Mouse (Mus musculus) megakaryocyte, adult 5-6 weeks (primary cell): ENCODE measurements around the gene Pax5. TPM values are rescaled to one million over a fixed set of nuclear protein-coding genes. Genes with fewer than 3 reads are reported as not detected.

Source experiments
- ATAC-seq: 2 replicates; pipeline ENCODE4 v1.8.0; 2016; ENCODE audit warnings: mild to moderate bottlenecking, inconsistent platforms; ENCODE audit not compliant: poor library complexity, severe bottlenecking
- total RNA-seq, 2 experiments: library from RNA; stranded (forward) in 1 of 2; stranded (reverse) in 1 of 2; fragments of 153-499, 151-499 nt in 1 of 2; fragments of 221-1000, 200-1000 nt in 1 of 2; gene quantifications; 2 replicates each; pipeline versions ENCODE4 v1.2.3 to v1.2.4; 2015 to 2017

The Pax5 gene
- total RNA-seq, 2 experiments from 2014 or later, result 0.04 TPM; not detected in 1

- ATAC-seq, result no peak
These were observed 40.7 kb downstream of the Pax5 start for GRCm38 (mm10) chr4:44669485-44670181.

DNA sequence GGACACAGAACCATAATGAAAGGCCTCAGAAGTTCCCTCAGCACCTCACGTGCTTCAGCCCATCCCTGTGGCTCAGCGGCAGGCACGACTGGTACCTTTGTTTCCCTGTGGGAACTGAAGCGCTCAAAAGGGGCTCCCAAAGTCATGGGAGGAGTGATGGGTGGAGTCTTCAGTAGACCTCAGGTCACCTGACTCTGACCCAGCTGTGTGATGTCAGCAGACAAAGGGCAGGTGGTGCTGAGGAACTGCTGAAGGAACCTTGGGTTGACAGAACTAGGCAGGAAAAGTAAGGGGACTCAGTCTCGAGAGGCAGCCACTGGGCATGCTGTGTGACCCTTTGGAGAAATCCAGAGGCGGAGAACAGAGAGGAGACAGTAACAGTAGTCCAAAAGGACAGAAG, 41.7 kb downstream of the Pax5 start:
- no peak for ATAC-seq

DNA sequence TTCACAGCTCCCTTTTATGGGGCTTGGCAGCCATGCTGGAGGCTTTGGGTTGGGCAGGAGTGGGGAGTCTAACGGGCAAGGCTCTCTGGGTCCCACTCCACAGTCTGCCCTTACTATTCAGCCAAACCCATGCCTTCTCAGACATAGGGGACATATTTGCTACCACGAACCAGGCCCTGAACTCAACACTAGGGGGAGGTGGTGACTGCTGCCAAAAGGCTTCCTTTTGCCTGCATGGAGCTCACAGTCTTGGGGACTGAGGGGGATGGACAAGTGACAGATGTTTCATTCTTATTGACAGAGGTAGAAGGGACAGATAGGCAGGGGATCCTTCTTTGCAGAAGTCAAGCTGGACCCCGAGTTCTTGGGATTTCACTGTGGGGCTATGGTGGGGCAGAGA, 42.1 kb downstream of the Pax5 start:
- ATAC-seq, result no peak

DNA sequence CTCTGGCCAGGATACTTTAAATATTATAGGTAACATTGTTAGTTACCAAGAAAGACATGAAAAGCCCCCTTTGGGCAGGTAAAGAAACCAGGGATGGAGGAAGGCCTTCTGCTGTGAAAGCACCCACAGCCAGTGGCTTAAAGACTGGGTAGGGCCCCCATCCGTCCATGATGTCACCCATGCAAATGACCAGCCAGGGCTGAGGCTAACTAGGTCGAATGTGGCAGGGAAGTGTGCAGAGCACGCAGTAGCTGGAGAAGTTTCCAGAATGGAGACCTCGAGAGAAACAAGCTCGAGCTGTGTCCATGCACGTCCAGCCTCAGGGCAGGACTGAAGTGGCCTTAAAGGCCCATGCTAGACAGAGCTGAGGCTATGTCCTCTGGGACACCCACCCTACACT, 42.9 kb downstream of the Pax5 start:
- ATAC-seq, result no peak

GRCm38 (mm10) chr4:44664767-44665056, 45.6 kb downstream of the Pax5 start:
- ATAC-seq, result no peak

- no peak for ATAC-seq
These were observed 46.1 kb downstream of the Pax5 start for GRCm38 (mm10) chr4:44664004-44664766.

- ATAC-seq, result no peak
These were observed 46.8 kb downstream of the Pax5 start for GRCm38 (mm10) chr4:44663489-44663888.

DNA sequence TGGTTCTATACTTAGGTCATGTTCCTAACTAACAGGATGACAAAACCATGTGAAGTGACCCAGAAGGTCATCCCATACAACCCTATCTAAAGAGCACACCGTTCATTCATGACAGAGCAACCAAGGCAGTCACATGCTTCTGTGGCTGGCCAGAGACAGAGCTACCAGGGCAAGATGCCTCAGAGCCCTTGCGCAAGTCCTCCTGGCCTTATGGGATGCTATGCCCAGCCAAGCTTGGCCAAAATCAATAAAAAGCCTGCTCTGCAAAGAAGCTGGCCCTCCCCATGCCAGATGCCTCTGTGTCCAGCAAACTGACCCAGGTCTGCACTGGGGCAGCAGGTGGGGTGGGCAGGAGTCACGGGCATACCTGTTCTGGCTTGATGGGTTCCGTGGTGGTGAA, 65.1 kb downstream of the Pax5 start:
- no peak for ATAC-seq

DNA sequence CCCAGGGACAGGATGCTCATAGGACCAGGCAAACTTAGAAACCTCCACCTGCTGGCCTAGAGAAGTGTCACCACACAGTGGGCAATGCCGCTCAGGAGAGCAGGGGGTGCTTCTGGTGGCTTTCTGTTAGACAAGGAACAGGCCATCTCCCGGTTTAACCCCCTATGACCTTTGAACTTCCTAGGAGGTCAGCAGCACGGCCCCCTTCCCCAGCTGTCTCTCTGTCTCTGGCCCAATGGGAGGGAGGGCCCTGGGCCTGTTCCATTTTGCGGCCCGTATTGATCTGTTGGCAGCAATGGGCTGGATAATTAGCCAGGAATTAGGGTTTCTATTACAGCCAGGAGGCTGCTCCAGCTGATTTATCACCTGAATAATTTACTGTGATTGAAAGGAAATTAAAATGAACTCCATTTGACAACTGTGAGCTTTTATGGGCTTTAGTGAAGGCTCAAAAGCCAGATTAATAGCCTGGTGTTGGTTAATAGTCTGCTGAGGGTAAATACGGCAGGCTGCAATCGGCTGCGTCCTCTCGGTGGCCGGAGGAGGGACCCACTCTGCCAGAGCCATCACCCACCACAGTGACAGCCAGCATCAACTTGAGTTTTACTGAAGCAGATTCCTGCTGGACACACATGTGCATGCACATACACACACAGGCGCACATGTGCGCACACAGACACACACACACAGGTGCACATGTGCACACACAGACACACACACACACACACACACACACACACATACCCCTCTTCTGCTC, 68.3 kb downstream of the Pax5 start:
- ATAC-seq, result no peak

GRCm38 (mm10) chr4:44635618-44636017, 74.7 kb downstream of the Pax5 start:
- ATAC-seq, result no peak

DNA sequence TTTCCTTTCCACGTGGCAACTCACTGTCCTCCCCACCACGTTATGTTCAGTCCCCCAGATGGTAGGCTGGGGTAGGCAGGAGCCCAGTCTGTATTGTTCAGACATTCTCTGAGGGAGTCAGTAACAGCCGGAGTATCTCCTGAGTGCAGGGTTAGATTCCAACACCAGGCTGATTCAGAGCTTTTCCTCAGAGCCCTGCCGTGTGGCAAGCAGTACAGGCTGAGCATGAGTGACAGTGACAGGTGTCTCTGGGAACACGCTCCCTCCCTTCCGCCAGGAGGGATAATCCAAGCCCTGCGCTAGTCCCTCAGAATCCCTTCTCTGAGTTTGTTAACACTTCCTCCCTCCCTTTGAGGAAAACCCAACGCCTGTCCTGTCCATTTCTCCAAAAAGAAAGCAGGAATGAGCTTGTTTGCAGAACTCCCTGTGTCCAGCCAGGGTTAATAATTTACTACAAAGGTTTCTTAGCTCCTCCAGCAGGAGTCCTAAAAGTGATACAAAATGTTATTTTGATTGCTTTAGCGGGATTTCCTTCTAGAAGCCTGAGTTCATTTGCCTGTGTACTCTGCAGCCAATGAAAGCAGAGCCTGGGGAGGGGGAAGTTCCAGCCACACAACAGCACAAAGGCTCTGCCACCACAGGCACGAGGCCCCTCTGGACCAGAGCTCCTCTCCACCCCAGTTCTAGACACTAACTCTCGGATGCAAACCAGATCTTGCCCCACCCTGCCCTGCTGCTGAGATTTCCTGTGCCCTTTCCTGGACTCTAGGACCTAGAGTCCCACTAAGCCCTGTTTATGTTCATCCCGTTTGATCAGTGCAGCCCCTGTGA, 76.4 kb downstream of the Pax5 start:
- no peak for ATAC-seq

DNA sequence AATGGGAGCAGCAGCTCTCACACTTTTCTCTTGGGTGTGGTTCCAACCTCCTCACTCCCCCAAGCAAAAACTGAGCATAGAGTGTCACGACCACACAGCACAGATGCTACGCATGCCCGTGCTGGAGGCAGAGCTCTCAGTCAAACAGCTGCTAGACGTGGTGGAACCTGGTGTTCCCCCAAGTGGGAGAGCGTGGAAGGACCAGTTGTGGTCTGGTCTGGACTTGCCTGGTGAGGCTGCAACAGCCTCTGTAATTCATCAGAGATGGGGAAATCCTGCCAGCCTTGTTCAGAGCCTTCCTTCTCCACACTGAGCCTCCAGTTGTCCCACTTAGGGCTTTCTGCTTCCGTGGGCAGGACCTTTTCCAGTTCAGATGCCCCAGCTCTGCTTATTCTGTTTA, 80.2 kb downstream of the Pax5 start:
- ATAC-seq, result no peak

- no peak for ATAC-seq
These were observed 82.4 kb downstream of the Pax5 start for GRCm38 (mm10) chr4:44627890-44628289.

- ATAC-seq, result no peak
These were observed 85.2 kb downstream of the Pax5 start for GRCm38 (mm10) chr4:44625108-44625424.

DNA sequence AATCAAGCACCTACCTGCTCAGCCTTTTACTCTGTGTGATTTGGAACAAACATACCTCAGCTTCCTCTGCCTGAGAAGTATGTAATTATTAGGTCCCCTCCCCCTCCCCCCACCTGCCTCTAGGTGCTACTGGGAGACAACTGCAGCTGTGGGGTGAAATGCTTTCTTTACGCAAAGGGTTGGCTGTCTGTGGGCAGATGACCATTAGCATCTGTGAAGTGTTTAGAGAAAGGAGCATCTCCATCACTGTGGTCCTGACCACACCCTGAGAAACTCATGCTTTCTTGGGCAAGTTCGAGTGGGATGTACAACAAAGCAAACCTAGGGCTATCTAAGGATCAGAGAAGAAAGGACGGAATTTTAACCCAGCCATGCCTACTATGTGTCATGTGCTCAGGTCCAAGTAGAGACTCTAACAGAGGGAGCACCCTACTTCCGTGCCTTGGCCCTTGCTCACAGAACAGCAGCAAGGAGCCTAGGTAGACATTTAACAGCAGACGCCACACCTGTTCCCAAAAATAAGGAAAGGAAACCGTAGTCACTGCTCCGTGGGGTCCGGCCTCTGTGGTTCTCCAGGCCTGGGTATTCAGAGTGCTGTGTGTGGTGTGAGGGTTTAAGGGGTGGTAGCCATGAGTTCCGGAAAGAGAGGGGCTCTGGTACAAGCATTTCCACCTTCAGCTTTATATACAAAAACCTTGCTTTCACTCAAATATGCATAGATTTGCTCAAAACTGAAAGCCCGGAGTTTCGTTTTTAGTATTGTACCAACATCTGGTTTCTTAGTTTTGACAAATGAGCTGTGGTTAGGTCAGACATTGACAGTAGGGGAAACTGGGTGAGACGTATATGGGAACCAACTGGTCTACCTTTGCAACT, 85.8 kb downstream of the Pax5 start:
- no peak for ATAC-seq

- ATAC-seq, result no peak
These were observed 86.9 kb downstream of the Pax5 start for GRCm38 (mm10) chr4:44623435-44623727.

GRCm38 (mm10) chr4:44622682-44623434, 87.4 kb downstream of the Pax5 start:
- no peak for ATAC-seq

DNA sequence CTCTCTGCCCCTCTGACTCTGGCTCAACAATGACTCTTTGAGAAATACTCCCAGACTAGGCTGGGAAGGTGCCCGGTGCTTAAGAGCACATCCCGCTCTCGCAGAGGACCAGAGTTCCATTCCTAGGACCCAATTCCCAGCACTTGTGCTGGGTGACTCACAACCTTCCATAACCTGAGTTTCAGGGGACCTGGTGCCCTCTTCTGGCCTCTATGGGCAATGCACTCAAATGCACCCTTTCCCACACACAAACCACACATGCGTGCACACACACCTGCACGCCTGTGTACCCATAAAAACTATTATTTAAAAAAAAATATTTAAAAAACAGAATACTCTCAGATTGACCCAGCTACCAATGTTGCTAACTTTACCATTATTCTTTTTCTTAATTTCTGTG, 90.0 kb downstream of the Pax5 start:
- ATAC-seq, result no peak

GRCm38 (mm10) chr4:44614066-44614667, 96.1 kb downstream of the Pax5 start:
- ATAC-seq, result no peak
